7 mouse cellular contexts compared by ENCODE assay signal in the genomic region with DNA sequence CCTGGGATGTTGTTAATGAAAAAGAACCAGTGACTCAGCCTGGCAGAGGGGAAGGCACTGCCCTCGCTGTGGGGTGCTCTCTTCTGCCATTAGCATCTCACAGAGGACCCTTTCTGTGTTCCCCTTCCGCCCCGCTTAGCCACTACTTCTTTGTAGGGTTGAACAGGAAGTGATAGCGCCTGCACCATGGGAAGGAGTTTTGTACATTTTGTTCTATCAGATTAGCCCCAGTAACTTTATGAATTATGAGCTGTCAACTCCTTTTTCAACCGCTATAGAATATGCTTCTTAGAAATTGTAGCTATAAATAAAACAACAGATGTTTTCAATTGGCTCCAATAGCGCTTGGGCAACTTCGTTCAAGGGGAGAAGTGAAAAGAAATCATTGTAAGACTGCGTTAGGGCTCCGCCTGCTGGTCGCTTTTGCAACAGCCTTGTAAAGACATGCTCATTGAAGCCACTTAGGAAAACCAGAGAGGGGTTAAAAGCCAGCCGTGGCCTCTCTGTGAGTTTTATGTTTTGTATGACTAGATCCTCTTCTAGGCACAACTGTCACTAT. TPM values are rescaled to one million over a fixed set of nuclear protein-coding genes. Genes with fewer than 3 reads are reported as not detected.
DNase-seq lines count a peak whose midpoint lies in the region; ATAC-seq and TF ChIP-seq lines count a peak whose summit lies in the region.

No protein-coding gene starts in this region.

- WGBS in midbrain, embryonic 10.5 days: 13% methylated on average over 11 of the region's 11 CpGs
- WGBS in small intestine, adult 2 months: 22% methylated on average over 11 of the region's 11 CpGs

- peak; percentile 54 for DNase-seq in adrenal gland, adult 8-10 months
- peak; percentile 93 for DNase-seq in embryo, embryonic 10.5 days (ENCODE audit: low spot score)
- DNase-seq in gastrocnemius, postnatal 14 days: peak; percentile 76
- peak; percentile 65 to 76 for DNase-seq in left cerebral cortex, postnatal 36 days (ENCODE audit: low spot score in 2 of 2)
- DNase-seq in midbrain, embryonic 10.5 days (ENCODE audit: low spot score): peak; percentile 74

- peaks cover 17% of the 10 kb centered on the region; the same call in 1 of the 2 replicates for H3K4me1 ChIP-seq in midbrain, embryonic 10.5 days
- H3K4me1 ChIP-seq in small intestine, adult 2 months (ENCODE audit: control insufficient read depth, insufficient read depth, insufficient read length, low read length): peaks cover 12% of the 10 kb centered on the region

- peak overlapping the region; percentile 29 for H3K4me3 ChIP-seq in midbrain, embryonic 10.5 days
- no peak overlapping the region for H3K4me3 ChIP-seq in small intestine, adult 2 months (ENCODE audit: low read depth, low read length)

- no peaks in the 10 kb centered on the region for H3K27me3 ChIP-seq in midbrain, embryonic 10.5 days (ENCODE audit: low read depth, poor library complexity, severe bottlenecking)
- no peaks in the 10 kb centered on the region for H3K27me3 ChIP-seq in small intestine, adult 2 months (ENCODE audit: control insufficient read depth, insufficient read depth, low read length)

- no peak for TF ChIP-seq POLR2A in small intestine, adult 2 months (IDR thresholded peaks at IDR 0.05; ENCODE audit: low read depth, low read length)

- H3K9me3 ChIP-seq in midbrain, embryonic 10.5 days (replicated peaks): no peaks in the 10 kb centered on the region

- H3K27ac ChIP-seq in midbrain, embryonic 10.5 days (replicated peaks): no peak overlapping the region
- H3K27ac ChIP-seq in small intestine, adult 2 months (ENCODE audit: insufficient read depth, low read depth, low read length): peak overlapping the region; percentile 43; the same call in 1 of the 2 replicates

- intact Hi-C loops in gastrocnemius, postnatal 14 days (cut with DNase I; ENCODE audit: low total_unique reads): no loop called here
- intact Hi-C loops in left cerebral cortex, postnatal 36 days (cut with DNase I): loop anchor here (5.0 kb wide), 1 partner anchor 872 kb away; no protein-coding TSS in a partner anchor

- TF ChIP-seq CTCF in small intestine, adult 2 months (IDR thresholded peaks at IDR 0.05; ENCODE audit: extremely low read depth, insufficient read length, insufficient replicate concordance, low read depth, low read length): peak; percentile 74; the same call in 1 of the 2 replicates

- peak; percentile 86 for ATAC-seq in inflammation-experienced regulatory T-cells, adult 6 months

- H3K36me3 ChIP-seq in midbrain, embryonic 10.5 days: no peaks in the 10 kb centered on the region
- no peaks in the 10 kb centered on the region; the same call in none of the 2 replicates for H3K36me3 ChIP-seq in small intestine, adult 2 months (ENCODE audit: control insufficient read depth, insufficient read depth, low read length)

RNA-seq across cellular contexts. Expression of a gene that starts 48.6 kb away (rescaled TPM):
- total RNA-seq in adrenal gland, adult 8-10 months (2022): 100 to 1,000 TPM in 1 of 4 experiments, 10 to 100 TPM in 3; 52.9 to 103 (median 87.4) TPM
- 10 to 100 TPM; 26.3 to 38.8 TPM for total RNA-seq in gastrocnemius, postnatal 14 days (2021)
- polyA plus RNA-seq in inflammation-experienced regulatory T-cells, adult 6 months (2017; shearing (Covaris generic)): 10 to 100 TPM; 78.0 to 94.8 (median 90.1) TPM
- 100 to 1,000 TPM; 147 to 153 TPM for total RNA-seq in left cerebral cortex, postnatal 36 days (2021)
- 14.8 and 16.4 TPM in 2 replicates for polyA plus RNA-seq in midbrain, embryonic 10.5 days (2016; fragmentation: Nextera tagmentation; extraction: Ambion mirVana)
- polyA plus RNA-seq in small intestine, adult 2 months (2012; rRNA removed): 5.7 and 11.4 TPM in 2 replicates
